Comparison of ENCODE assay signal across 19 mouse cellular contexts in the genomic region with DNA sequence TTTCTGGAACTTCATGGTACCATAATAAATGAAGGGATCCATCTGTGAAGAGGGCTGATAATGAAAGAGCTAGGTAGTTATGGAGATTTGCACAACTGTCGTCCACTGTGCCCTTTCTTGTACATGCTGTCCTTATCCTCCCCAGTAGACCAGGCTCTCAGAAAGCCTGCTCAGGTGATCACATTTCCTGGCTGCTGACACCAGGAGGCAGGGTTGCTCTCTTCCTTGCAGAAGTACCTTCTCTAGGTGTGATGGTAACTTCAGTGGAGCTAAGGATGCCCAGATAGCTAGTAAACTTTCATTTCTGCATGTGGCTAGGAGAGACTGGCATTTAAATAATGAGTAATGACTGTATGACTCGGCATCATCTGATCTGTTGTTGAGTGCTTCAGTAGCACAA. TPM values are rescaled to one million over a fixed set of nuclear protein-coding genes. Genes with fewer than 3 reads are reported as not detected.
DNase-seq lines count a peak whose midpoint lies in the region; ATAC-seq and TF ChIP-seq lines count a peak whose summit lies in the region.
"Had no signal": no experiment of that assay in that cellular context is flagged by ENCODE, and none has a peak within 500 bp of the region (broad histone marks: within the 10 kb centered on the region; RNA-seq: fewer than 3 reads in every experiment).

No protein-coding gene starts in this region.

- no peak for DNase-seq in hindbrain, postnatal 0 days (ENCODE audit: low spot score)
- no peak for DNase-seq in hindbrain, embryonic 11.5 days (ENCODE audit: low spot score)
- DNase-seq in liver, postnatal 0 days, result no peak
- DNase-seq in liver (no peak), 3T3-L1 (ENCODE audit: low read depth, low spot score) (peak; percentile 48), NIH3T3 (ENCODE audit: low read depth) (peak; percentile 2)
- no peak for DNase-seq in left cerebral cortex, adult 11 months (ENCODE audit: low spot score)
- DNase-seq: adrenal gland, adult 8-10 months; cerebellum, postnatal 14 days; embryo, embryonic 11 days; forebrain, postnatal 0 days; liver, embryonic 13.5 days; lung, postnatal 4 days; retina, postnatal 1 day; right cerebral cortex, postnatal 4 days had no signal

- 62% methylated on average over 2 of the region's 2 CpGs for WGBS in hindbrain, postnatal 0 days
- 70% methylated on average over 2 of the region's 2 CpGs for WGBS in hindbrain, embryonic 11.5 days
- 40% methylated on average over 2 of the region's 2 CpGs for WGBS in liver, postnatal 0 days (ENCODE audit: insufficient replicate concordance)

- no peaks in the 10 kb centered on the region for H3K4me1 ChIP-seq in hindbrain, postnatal 0 days (ENCODE audit: insufficient read depth, low read length)
- H3K4me1 ChIP-seq in hindbrain, embryonic 11.5 days (replicated peaks; ENCODE audit: control insufficient read depth, insufficient read depth, low read length), result no peaks in the 10 kb centered on the region
- no peaks in the 10 kb centered on the region for H3K4me1 ChIP-seq in liver, postnatal 0 days (ENCODE audit: insufficient read depth)
- H3K4me1 ChIP-seq: liver, embryonic 13.5 days had no signal

- ATAC-seq in hindbrain, postnatal 0 days, result no peak
- no peak for ATAC-seq in hindbrain, embryonic 11.5 days (ENCODE audit: low FRiP score)
- ATAC-seq in liver, postnatal 0 days, result no peak
- ATAC-seq: forebrain, postnatal 0 days; intestine, embryonic 16.5 days; Patski had no signal

- no peak overlapping the region for H3K4me2 ChIP-seq in hindbrain, postnatal 0 days (ENCODE audit: low read depth, low read length)
- H3K4me2 ChIP-seq in hindbrain, embryonic 11.5 days (replicated peaks; ENCODE audit: low read depth, low read length), result no peak overlapping the region
- H3K4me2 ChIP-seq in liver, postnatal 0 days (ENCODE audit: low read depth, low read length), result no peak overlapping the region
- H3K4me2 ChIP-seq: heart, embryonic 11.5 days; hindbrain, embryonic 14.5 days; liver, embryonic 13.5 days had no signal

- H3K27ac ChIP-seq in hindbrain, postnatal 0 days, result no peak overlapping the region
- no peak overlapping the region for H3K27ac ChIP-seq in hindbrain, embryonic 11.5 days (ENCODE audit: low read depth, low read length)
- no peak overlapping the region for H3K27ac ChIP-seq in liver, postnatal 0 days (ENCODE audit: low read depth)
- H3K27ac ChIP-seq: hindbrain, embryonic 14.5 days; liver, embryonic 13.5 days had no signal

- no peak overlapping the region for H3K9ac ChIP-seq in hindbrain, postnatal 0 days (replicated peaks; ENCODE audit: low read length)
- H3K9ac ChIP-seq in hindbrain, embryonic 11.5 days (ENCODE audit: low read depth, low read length), result no peak overlapping the region
- no peak overlapping the region for H3K9ac ChIP-seq in liver, postnatal 0 days (replicated peaks)
- H3K9ac ChIP-seq: forebrain, postnatal 0 days; hindbrain, embryonic 14.5 days; liver, embryonic 13.5 days had no signal

- H3K36me3 ChIP-seq in hindbrain, postnatal 0 days (ENCODE audit: insufficient read depth, low read length), result no peaks in the 10 kb centered on the region
- no peaks in the 10 kb centered on the region for H3K36me3 ChIP-seq in hindbrain, embryonic 11.5 days (ENCODE audit: control insufficient read depth, insufficient read depth, low read length)
- H3K36me3 ChIP-seq in liver, postnatal 0 days (replicated peaks; ENCODE audit: insufficient read depth, low read length), result no peaks in the 10 kb centered on the region
- H3K36me3 ChIP-seq: liver, embryonic 13.5 days had no signal

- H3K9me3 ChIP-seq in hindbrain, postnatal 0 days (ENCODE audit: low read length), result no peaks in the 10 kb centered on the region
- H3K9me3 ChIP-seq in hindbrain, embryonic 11.5 days (ENCODE audit: control insufficient read depth, low read length), result no peaks in the 10 kb centered on the region
- H3K9me3 ChIP-seq in liver, postnatal 0 days (ENCODE audit: low read length), result no peaks in the 10 kb centered on the region
- H3K9me3 ChIP-seq: liver, embryonic 13.5 days had no signal

- H3K27me3 ChIP-seq in hindbrain, postnatal 0 days (ENCODE audit: insufficient read depth, low read length), result no peaks in the 10 kb centered on the region
- H3K27me3 ChIP-seq in hindbrain, embryonic 11.5 days (ENCODE audit: control insufficient read depth, insufficient read depth, low read length), result peaks cover 10% of the 10 kb centered on the region; the same call in 1 of the 2 replicates
- peaks cover 9% of the 10 kb centered on the region; the same call in 1 of the 2 replicates for H3K27me3 ChIP-seq in liver, postnatal 0 days (ENCODE audit: insufficient read depth, low read length)
- H3K27me3 ChIP-seq: Patski had no signal

- TF ChIP-seq CTCF in hindbrain, postnatal 0 days (IDR thresholded peaks at IDR 0.05; ENCODE audit: low read depth), result peak; percentile 21; the same call in 1 of the 2 replicates
- TF ChIP-seq CTCF in liver, postnatal 0 days (IDR thresholded peaks at IDR 0.05; ENCODE audit: low read depth), result peak; percentile 24; the same call in 1 of the 2 replicates

- no peak for TF ChIP-seq EP300 in liver, postnatal 0 days (IDR thresholded peaks at IDR 0.05; ENCODE audit: low read depth)

- H3K4me3 ChIP-seq in hindbrain, postnatal 0 days (ENCODE audit: low read length), result no peak overlapping the region
- H3K4me3 ChIP-seq in hindbrain, embryonic 11.5 days (ENCODE audit: low read depth, low read length), result no peak overlapping the region
- no peak overlapping the region for H3K4me3 ChIP-seq in liver, postnatal 0 days (ENCODE audit: low read depth, low read length)
- H3K4me3 ChIP-seq: liver, embryonic 13.5 days had no signal

RNA-seq across cellular contexts. Expression of a gene that starts 7.6 kb away (rescaled TPM):
- total RNA-seq in hindbrain, postnatal 0 days (2014; rRNA removed), result 5.4 and 21.2 TPM in 2 replicates
- polyA plus RNA-seq in hindbrain, postnatal 0 days (2015; fragmentation: Nextera tagmentation; extraction: Ambion mirVana), result 18.2 and 20.5 TPM in 2 replicates
- polyA plus RNA-seq in hindbrain, embryonic 11.5 days (2014; fragmentation: Nextera tagmentation; extraction: Ambion mirVana), result 12.1 and 15.0 TPM in 2 replicates
- polyA plus RNA-seq in liver, postnatal 0 days (2015; fragmentation: Nextera tagmentation; extraction: Ambion mirVana), result 0.74 and 0.78 TPM in 2 replicates

RNA-seq across cellular contexts. Expression of a gene that starts 55.1 kb away (rescaled TPM):
- 649 and 725 TPM in 2 replicates for total RNA-seq in hindbrain, postnatal 0 days (2014; rRNA removed)
- polyA plus RNA-seq in hindbrain, postnatal 0 days (2015; fragmentation: Nextera tagmentation; extraction: Ambion mirVana), result 376 and 394 TPM in 2 replicates
- polyA plus RNA-seq in hindbrain, embryonic 11.5 days (2014; fragmentation: Nextera tagmentation; extraction: Ambion mirVana), result 644 and 684 TPM in 2 replicates
- polyA plus RNA-seq in liver, postnatal 0 days (2015; fragmentation: Nextera tagmentation; extraction: Ambion mirVana), result 413 and 415 TPM in 2 replicates

Comparison
In these comparisons a context has a peak if more than half of its experiments do, and no peak if none do; other contexts are left out.
1. DNase-seq: peak in 3T3-L1 (single experiment) and NIH3T3 (single experiment); none in hindbrain, postnatal 0 days (single experiment), hindbrain, embryonic 11.5 days (single experiment), liver, postnatal 0 days (single experiment), liver (single experiment) and left cerebral cortex, adult 11 months (single experiment).